Mouse (Mus musculus): ENCODE data around the gene Pigp. TPM values are rescaled to one million over a fixed set of nuclear protein-coding genes. Genes with fewer than 3 reads are reported as not detected.
"Not testable (repeated sequence)": the region's sequence is repeated elsewhere in the genome, so short reads cannot be mapped to it uniquely, and the experiment has no call there.

The Pigp gene
- polyA plus RNA-seq, 1 experiment from 2014 or later: 141 TPM

GRCm38 (mm10) chr16:94356046-94356445 lies 15.6 kb downstream of the Pigp start:
- Histone ChIP-seq H3K27me3 (no peaks in the 10 kb centered on the region), H3K4me2 (no peak overlapping the region), H3K4me3 (no peak overlapping the region), H3K4me1 (replicated peaks) (no peaks in the 10 kb centered on the region), H3K27ac (no peak overlapping the region), H3K36me3 (no peaks in the 10 kb centered on the region), H3K9ac (no peak overlapping the region), H3K9me3 (no peaks in the 10 kb centered on the region)
- no peak for ATAC-seq (ENCODE audit: low FRiP score)
- WGBS: 75% methylated on average over 7 of the region's 7 CpGs

- Histone ChIP-seq H3K27ac (no peak overlapping the region), H3K9ac (no peak overlapping the region), H3K4me2 (no peak overlapping the region), H3K36me3 (no peaks in the 10 kb centered on the region), H3K4me1 (replicated peaks) (peaks cover 11% of the 10 kb centered on the region), H3K27me3 (no peaks in the 10 kb centered on the region), H3K4me3 (no peak overlapping the region), H3K9me3 (no peaks in the 10 kb centered on the region)
- ATAC-seq (ENCODE audit: low FRiP score): no peak
- 57% methylated on average over 9 of the region's 9 CpGs for WGBS
Observed at GRCm38 (mm10) chr16:94354450-94354849, 17.2 kb downstream of the Pigp start.

GRCm38 (mm10) chr16:94350287-94350677 lies 21.4 kb downstream of the Pigp start:
- no peak overlapping the region for H3K4me3 ChIP-seq
- no peak overlapping the region for H3K9ac ChIP-seq
- H3K4me2 ChIP-seq: no peak overlapping the region
- no peaks in the 10 kb centered on the region for H3K36me3 ChIP-seq
- WGBS: 81% methylated on average over 10 of the region's 10 CpGs
- ATAC-seq (ENCODE audit: low FRiP score): no peak
- H3K4me1 ChIP-seq (replicated peaks): peaks cover 11% of the 10 kb centered on the region
- H3K27ac ChIP-seq: peak overlapping the region; percentile 35; the same call in 1 of the 2 replicates
- H3K27me3 ChIP-seq: no peaks in the 10 kb centered on the region
- H3K9me3 ChIP-seq: no peaks in the 10 kb centered on the region

- 0 out of 2 replicates have a peak overlapping the region, but pooled peaks have one; percentile 6 for H3K4me2 ChIP-seq
- H3K27me3 ChIP-seq: no peaks in the 10 kb centered on the region
- no peaks in the 10 kb centered on the region for H3K9me3 ChIP-seq
- H3K9ac ChIP-seq: no peak overlapping the region
- peak overlapping the region; percentile 35 for H3K27ac ChIP-seq
- ATAC-seq (ENCODE audit: low FRiP score): 0 out of 2 replicates have a peak, but pooled peaks have one; percentile 59
- WGBS: 68% methylated on average over 11 of the region's 11 CpGs
- H3K4me1 ChIP-seq (replicated peaks): peaks cover 11% of the 10 kb centered on the region
- no peak overlapping the region for H3K4me3 ChIP-seq
- no peaks in the 10 kb centered on the region for H3K36me3 ChIP-seq
Observed at GRCm38 (mm10) chr16:94349588-94350286, 21.9 kb downstream of the Pigp start.

GRCm38 (mm10) chr16:94348779-94349178 lies 22.9 kb downstream of the Pigp start:
- Histone ChIP-seq H3K27me3 (no peaks in the 10 kb centered on the region), H3K9me3 (no peaks in the 10 kb centered on the region), H3K27ac (no peak overlapping the region), H3K4me3 (no peak overlapping the region), H3K4me1 (replicated peaks) (peaks cover 11% of the 10 kb centered on the region), H3K36me3 (no peaks in the 10 kb centered on the region), H3K9ac (no peak overlapping the region), H3K4me2 (no peak overlapping the region)
- WGBS: 85% methylated on average over 2 of the region's 2 CpGs
- ATAC-seq (ENCODE audit: low FRiP score): no peak

- Histone ChIP-seq H3K27me3 (no peaks in the 10 kb centered on the region), H3K4me1 (replicated peaks) (peaks cover 11% of the 10 kb centered on the region), H3K36me3 (no peaks in the 10 kb centered on the region), H3K4me2 (no peak overlapping the region), H3K4me3 (no peak overlapping the region), H3K9ac (no peak overlapping the region), H3K27ac (no peak overlapping the region), H3K9me3 (no peaks in the 10 kb centered on the region)
- whole genome bisulfite sequencing: 74% methylated on average over 7 of the region's 7 CpGs
- no peak for ATAC-seq (ENCODE audit: low FRiP score)
Observed at GRCm38 (mm10) chr16:94347080-94347731, 24.4 kb downstream of the Pigp start.

- H3K27me3 ChIP-seq: no peaks in the 10 kb centered on the region
- no peak overlapping the region for H3K4me2 ChIP-seq
- H3K27ac ChIP-seq: no peak overlapping the region
- ATAC-seq (ENCODE audit: low FRiP score): no peak
- H3K4me3 ChIP-seq: no peak overlapping the region
- H3K36me3 ChIP-seq: no peaks in the 10 kb centered on the region
- no peak overlapping the region for H3K9ac ChIP-seq
- 79% methylated on average over 1 of the region's 1 CpGs for WGBS
- peaks cover 11% of the 10 kb centered on the region for H3K4me1 ChIP-seq (replicated peaks)
- H3K9me3 ChIP-seq: no peaks in the 10 kb centered on the region
Observed at GRCm38 (mm10) chr16:94345733-94346132, 25.9 kb downstream of the Pigp start.

GRCm38 (mm10) chr16:94339164-94340160 lies 32.2 kb downstream of the Pigp start:
- WGBS: 92% methylated on average over 22 of the region's 22 CpGs

GRCm38 (mm10) chr16:94335656-94336055 lies 36.0 kb downstream of the Pigp start:
- Histone ChIP-seq H3K9me3 (no peaks in the 10 kb centered on the region), H3K27me3 (no peaks in the 10 kb centered on the region), H3K4me3 (no peak overlapping the region), H3K9ac (no peak overlapping the region; the same call in 1 of the 2 replicates), H3K4me2 (no peak overlapping the region), H3K27ac (no peak overlapping the region), H3K36me3 (no peaks in the 10 kb centered on the region), H3K4me1 (replicated peaks) (peaks cover 2% of the 10 kb centered on the region)
- 34% methylated on average over 5 of the region's 5 CpGs for WGBS
- ATAC-seq (ENCODE audit: low FRiP score): no peak

More at GRCm38 (mm10) chr16:94339164-94340160, 32.2 kb downstream of the Pigp start:
- not testable (repeated sequence) for H3K9me3 ChIP-seq; H3K4me3 ChIP-seq; H3K27me3 ChIP-seq; H3K9ac ChIP-seq; H3K36me3 ChIP-seq; H3K4me1 ChIP-seq (replicated peaks); H3K27ac ChIP-seq; H3K4me2 ChIP-seq; ATAC-seq (ENCODE audit: low FRiP score)

- H3K4me3 ChIP-seq: no peak overlapping the region
- H3K36me3 ChIP-seq: no peaks in the 10 kb centered on the region
- no peaks in the 10 kb centered on the region for H3K9me3 ChIP-seq
- 65% methylated on average over 5 of the region's 5 CpGs for WGBS
- no peak overlapping the region for H3K27ac ChIP-seq
- ATAC-seq (ENCODE audit: low FRiP score): no peak
- peaks cover 30% of the 10 kb centered on the region for H3K4me1 ChIP-seq (replicated peaks)
- H3K9ac ChIP-seq: no peak overlapping the region
- H3K27me3 ChIP-seq: peaks cover 30% of the 10 kb centered on the region
- no peak overlapping the region for H3K4me2 ChIP-seq
Observed at GRCm38 (mm10) chr16:94331886-94332252, 39.8 kb downstream of the Pigp start.

- Histone ChIP-seq H3K27me3 (peaks cover 35% of the 10 kb centered on the region), H3K4me3 (no peak overlapping the region), H3K36me3 (no peaks in the 10 kb centered on the region), H3K4me1 (replicated peaks) (peaks cover 30% of the 10 kb centered on the region), H3K9me3 (no peaks in the 10 kb centered on the region), H3K4me2 (no peak overlapping the region), H3K9ac (no peak overlapping the region), H3K27ac (no peak overlapping the region)
- no peak for ATAC-seq (ENCODE audit: low FRiP score)
- WGBS: 82% methylated on average over 9 of the region's 9 CpGs
Observed at GRCm38 (mm10) chr16:94331233-94331885, 40.3 kb downstream of the Pigp start.

- H3K36me3 ChIP-seq: no peaks in the 10 kb centered on the region
- ATAC-seq (ENCODE audit: low FRiP score): no peak
- no peaks in the 10 kb centered on the region for H3K9me3 ChIP-seq
- H3K4me2 ChIP-seq: no peak overlapping the region
- H3K27me3 ChIP-seq: peaks cover 45% of the 10 kb centered on the region
- H3K4me1 ChIP-seq (replicated peaks): peaks cover 30% of the 10 kb centered on the region
- H3K27ac ChIP-seq: no peak overlapping the region; the same call in 1 of the 2 replicates
- H3K9ac ChIP-seq: no peak overlapping the region
- 55% methylated on average over 5 of the region's 5 CpGs for WGBS
- no peak overlapping the region for H3K4me3 ChIP-seq
Observed at GRCm38 (mm10) chr16:94330429-94330828, 41.2 kb downstream of the Pigp start.
